Comparison of ENCODE assay signal across 9 mouse cellular contexts in genomic region chr6:136938331-136939126, GRCm38 (mm10). TPM values are rescaled to one million over a fixed set of nuclear protein-coding genes. Genes with fewer than 3 reads are reported as not detected.
DNase-seq lines count a peak whose midpoint lies in the region; ATAC-seq and TF ChIP-seq lines count a peak whose summit lies in the region.
"Had no signal": no experiment of that assay in that cellular context is flagged by ENCODE, and none has a peak within 500 bp of the region (broad histone marks: within the 10 kb centered on the region; RNA-seq: fewer than 3 reads in every experiment).

No protein-coding gene starts in this region.

- H3K4me1 ChIP-seq in lung, adult 2 months (ENCODE audit: control insufficient read depth, insufficient read depth, low read length): peaks cover 2% of the 10 kb centered on the region; the same call in 1 of the 2 replicates
- peaks cover 16% of the 10 kb centered on the region for H3K4me1 ChIP-seq in stomach, embryonic 14.5 days (ENCODE audit: control insufficient read depth, insufficient read depth, low read length)
- 0 out of 2 replicates have a peak, but pooled peaks cover 3% of the 10 kb centered on the region for H3K4me1 ChIP-seq in forebrain, embryonic 13.5 days

- peak overlapping the region; percentile 27; the same call in 1 of the 2 replicates for H3K27ac ChIP-seq in stomach, embryonic 14.5 days (ENCODE audit: low read length)
- H3K27ac ChIP-seq in forebrain, embryonic 13.5 days: no peak overlapping the region

- no peak overlapping the region for H3K4me2 ChIP-seq in stomach, embryonic 14.5 days (replicated peaks; ENCODE audit: low read depth, low read length)
- H3K4me2 ChIP-seq in forebrain, embryonic 13.5 days: no peak overlapping the region

- intact Hi-C loops in heart, postnatal 36 days (cut with DNase I): no loop called here

- no peak for ATAC-seq in stomach, embryonic 14.5 days (ENCODE audit: insufficient number of reproducible peaks, insufficient read depth, low FRiP score, low read depth)
- no peak for ATAC-seq in forebrain, embryonic 13.5 days
- ATAC-seq in erythroblast, adult 5-6 weeks (replicated peaks; ENCODE audit: low FRiP score, poor library complexity, severe bottlenecking): no peak

- no peak for TF ChIP-seq POLR2A in lung, adult 2 months (IDR thresholded peaks at IDR 0.05; ENCODE audit: borderline replicate concordance, extremely low read depth, low read depth, low read length)

- DNase-seq in lung, adult 2 months: no peak
- DNase-seq in lung, postnatal 25 days (ENCODE audit: low spot score): no peak
- peak; percentile 17 to 52 for DNase-seq in adrenal gland, postnatal 36 days
- DNase-seq in heart, postnatal 36 days: peak; percentile 49 to 52
- no peak for DNase-seq in left cerebral cortex, adult 9 months (ENCODE audit: low spot score in 2 of 2)

- no peak overlapping the region for H3K9ac ChIP-seq in stomach, embryonic 14.5 days (replicated peaks; ENCODE audit: low read depth, low read length)
- no peak overlapping the region for H3K9ac ChIP-seq in forebrain, embryonic 13.5 days

- no peaks in the 10 kb centered on the region for H3K27me3 ChIP-seq in stomach, embryonic 14.5 days (ENCODE audit: control insufficient read depth, insufficient read depth, low read length)
- H3K27me3 ChIP-seq in forebrain, embryonic 13.5 days: no peaks in the 10 kb centered on the region

- H3K9me3 ChIP-seq in stomach, embryonic 14.5 days (ENCODE audit: control insufficient read depth, low read depth, low read length): no peaks in the 10 kb centered on the region
- H3K9me3 ChIP-seq in forebrain, embryonic 13.5 days (replicated peaks): no peaks in the 10 kb centered on the region

- H3K36me3 ChIP-seq in stomach, embryonic 14.5 days (ENCODE audit: control insufficient read depth, insufficient read depth, low read length): no peaks in the 10 kb centered on the region
- H3K36me3 ChIP-seq in forebrain, embryonic 13.5 days (ENCODE audit: poor library complexity, severe bottlenecking): no peaks in the 10 kb centered on the region

- H3K4me3 ChIP-seq in lung, adult 2 months (replicated peaks; ENCODE audit: extremely low read depth, low read depth, low read length): peak overlapping the region; percentile 25
- H3K4me3 ChIP-seq in stomach, embryonic 14.5 days (ENCODE audit: low read depth, low read length): no peak overlapping the region
- no peak overlapping the region for H3K4me3 ChIP-seq in forebrain, embryonic 13.5 days

- no peak for TF ChIP-seq CTCF in lung, adult 2 months (IDR thresholded peaks at IDR 0.05; ENCODE audit: insufficient read depth, low read length)

- WGBS in lung, adult 2 months: 42% methylated on average over 18 of the region's 18 CpGs
- 66% methylated on average over 18 of the region's 18 CpGs for WGBS in stomach, embryonic 14.5 days
- WGBS in forebrain, embryonic 13.5 days: 88% methylated on average over 18 of the region's 18 CpGs

RNA-seq across cellular contexts. Expression of gene Arhgdib, which starts 3.2 kb away (rescaled TPM):
- polyA plus RNA-seq in lung, adult 2 months (2012; rRNA removed): 55.5 and 82.9 TPM in 2 replicates
- total RNA-seq in adrenal gland, postnatal 36 days (2021): 10 to 100 TPM; 20.4 to 24.2 TPM
- total RNA-seq in heart, postnatal 36 days (2021): 10 to 100 TPM; 25.5 to 27.2 TPM
- 53.3 and 58.0 TPM in 2 replicates for polyA plus RNA-seq in stomach, embryonic 14.5 days (2014; fragmentation: Nextera tagmentation; extraction: Ambion mirVana)
- polyA plus RNA-seq in forebrain, embryonic 13.5 days (2015; fragmentation: Nextera tagmentation; extraction: Ambion mirVana): 11.0 and 11.5 TPM in 2 replicates
- 1,174 and 1,226 TPM in 2 replicates for total RNA-seq in erythroblast, adult 5-6 weeks (2015; ENCODE audit: low replicate concordance)
- 299 and 335 TPM in 2 replicates for total RNA-seq in erythroblast, adult 5-6 weeks (2017; ENCODE audit: low replicate concordance)

RNA-seq across cellular contexts. Expression of gene Pde6h, which starts 14.9 kb away (rescaled TPM):
- 0.02 and 0.20 TPM in 2 replicates for polyA plus RNA-seq in lung, adult 2 months (2012; rRNA removed)
- not detected for total RNA-seq in adrenal gland, postnatal 36 days (2021)
- not detected for total RNA-seq in heart, postnatal 36 days (2021)
- polyA plus RNA-seq in stomach, embryonic 14.5 days (2014; fragmentation: Nextera tagmentation; extraction: Ambion mirVana): 0.09 and 0.11 TPM in 2 replicates
- 0.03 TPM in 1 of 2 replicates, not detected in the other for polyA plus RNA-seq in forebrain, embryonic 13.5 days (2015; fragmentation: Nextera tagmentation; extraction: Ambion mirVana)
- total RNA-seq in erythroblast, adult 5-6 weeks (2015; ENCODE audit: low replicate concordance): not detected in 2 replicates
- total RNA-seq in erythroblast, adult 5-6 weeks (2017; ENCODE audit: low replicate concordance): not detected in 2 replicates
- total RNA-seq: adrenal gland, adult 18-20 months had no signal

RNA-seq across cellular contexts. Expression of gene Erp27, which starts 16.5 kb away (rescaled TPM):
- 0.26 TPM in 1 of 2 replicates, not detected in the other for polyA plus RNA-seq in lung, adult 2 months (2012; rRNA removed)
- under 1 TPM in 1 of 2 experiments, not detected in 1; 0.26 TPM for total RNA-seq in adrenal gland, postnatal 36 days (2021)
- total RNA-seq in heart, postnatal 36 days (2021): not detected
- polyA plus RNA-seq in stomach, embryonic 14.5 days (2014; fragmentation: Nextera tagmentation; extraction: Ambion mirVana): 0.48 and 3.7 TPM in 2 replicates
- polyA plus RNA-seq in forebrain, embryonic 13.5 days (2015; fragmentation: Nextera tagmentation; extraction: Ambion mirVana): 0.22 TPM in 1 of 2 replicates, not detected in the other
- total RNA-seq in erythroblast, adult 5-6 weeks (2015; ENCODE audit: low replicate concordance): not detected in 2 replicates
- total RNA-seq in erythroblast, adult 5-6 weeks (2017; ENCODE audit: low replicate concordance): 0.34 TPM in 1 of 2 replicates, not detected in the other
- total RNA-seq: adrenal gland, adult 18-20 months had no signal

Comparison
In these comparisons a context has a peak if more than half of its experiments do, and no peak if none do; other contexts are left out.
1. DNase-seq: peak in adrenal gland, postnatal 36 days (2 of 2) and heart, postnatal 36 days (2 of 2); none in lung, adult 2 months (single experiment), lung, postnatal 25 days (single experiment) and left cerebral cortex, adult 9 months (0 of 2).
2. RNA of gene Arhgdib, which starts 3.2 kb away (total RNA-seq): 299 to 1,226 TPM in erythroblast, adult 5-6 weeks; 25.5 to 27.2 TPM in heart, postnatal 36 days and 20.4 to 24.2 TPM in adrenal gland, postnatal 36 days; every median in the first group is over 10 times any median in the second.